Comparison of ENCODE assay signal across 11 mouse cellular contexts in genomic region chr5:74205509-74205908, GRCm38 (mm10). TPM values are rescaled to one million over a fixed set of nuclear protein-coding genes. Genes with fewer than 3 reads are reported as not detected.
DNase-seq lines count a peak whose midpoint lies in the region; ATAC-seq and TF ChIP-seq lines count a peak whose summit lies in the region.
"Had no signal": no experiment of that assay in that cellular context is flagged by ENCODE, and none has a peak within 500 bp of the region (broad histone marks: within the 10 kb centered on the region; RNA-seq: fewer than 3 reads in every experiment).

No protein-coding gene starts in this region.

- H3K27me3 ChIP-seq in limb, embryonic 14.5 days (ENCODE audit: control insufficient read depth, insufficient read depth, low read length): no peaks in the 10 kb centered on the region
- H3K27me3 ChIP-seq: Patski had no signal

- intact Hi-C loops in gastrocnemius, adult 2 months (cut with DNase I): no loop called here
- intact Hi-C loops in left cerebral cortex, adult 2 months (cut with DNase I): no loop called here

- no peak for ATAC-seq in limb, embryonic 14.5 days (ENCODE audit: low FRiP score, low read depth)
- no peak for ATAC-seq in inflammation-experienced regulatory T-cells, adult 6 months
- ATAC-seq: Patski had no signal

- peak overlapping the region; percentile 77 for H3K27ac ChIP-seq in gastrocnemius, adult 2 months
- H3K27ac ChIP-seq in left cerebral cortex, adult 2 months: peak overlapping the region; percentile 71
- 0 out of 2 replicates have a peak overlapping the region, but pooled peaks have one; percentile 44 for H3K27ac ChIP-seq in limb, embryonic 14.5 days (replicated peaks; ENCODE audit: low read depth, low read length)

- H3K9me3 ChIP-seq in limb, embryonic 14.5 days (ENCODE audit: control insufficient read depth, low read length): no peaks in the 10 kb centered on the region

- no peak for DNase-seq in gastrocnemius, adult 2 months
- no peak for DNase-seq in gastrocnemius, adult 8-10 months (ENCODE audit: low spot score in 2 of 2)
- no peak for DNase-seq in left cerebral cortex, adult 2 months (ENCODE audit: extremely low spot score in 1 of 2, low spot score in 2 of 2)
- no peak for DNase-seq in left cerebral cortex, adult 8-10 months (ENCODE audit: low spot score in 2 of 2)
- DNase-seq in brain, adult 2 months (ENCODE audit: low read depth, low spot score): peak; percentile 80
- DNase-seq in limb, embryonic 14.5 days (ENCODE audit: low spot score): no peak
- DNase-seq in layer of hippocampus, adult 9-10 months (ENCODE audit: low spot score): no peak
- DNase-seq: kidney, postnatal 25 days; spleen, adult 18-20 months had no signal

- H3K4me1 ChIP-seq in limb, embryonic 14.5 days (ENCODE audit: control insufficient read depth, insufficient read depth, low read length): peaks cover 31% of the 10 kb centered on the region

- TF ChIP-seq CTCF in gastrocnemius, adult 2 months (IDR thresholded peaks at IDR 0.05): no peak
- no peak for TF ChIP-seq CTCF in left cerebral cortex, adult 2 months (IDR thresholded peaks at IDR 0.05)

- H3K4me3 ChIP-seq in gastrocnemius, adult 2 months: no peak overlapping the region
- H3K4me3 ChIP-seq in left cerebral cortex, adult 2 months: no peak overlapping the region
- H3K4me3 ChIP-seq in limb, embryonic 14.5 days (replicated peaks; ENCODE audit: low read length): no peak overlapping the region

- whole genome bisulfite sequencing in limb, embryonic 14.5 days: 42% methylated on average over 8 of the region's 8 CpGs

- no peak overlapping the region for H3K4me2 ChIP-seq in limb, embryonic 14.5 days (replicated peaks; ENCODE audit: low read depth, low read length, severe bottlenecking)

- no peak for TF ChIP-seq POLR2A in limb, embryonic 14.5 days (IDR thresholded peaks at IDR 0.05; ENCODE audit: borderline replicate concordance, extremely low read depth, insufficient read depth, insufficient read length)

- H3K9ac ChIP-seq in limb, embryonic 14.5 days (ENCODE audit: low read depth, low read length, severe bottlenecking): no peak overlapping the region

- no peaks in the 10 kb centered on the region; the same call in 1 of the 2 replicates for H3K36me3 ChIP-seq in limb, embryonic 14.5 days (ENCODE audit: control insufficient read depth, insufficient read depth, low read length)

RNA-seq across cellular contexts. Expression of gene Rasl11b, which starts 10.4 kb away (rescaled TPM):
- 1 to 10 TPM; 2.0 to 5.4 TPM for total RNA-seq in gastrocnemius, adult 2 months (2021)
- total RNA-seq in gastrocnemius, adult 8-10 months (2022): 10 to 100 TPM in 1 of 4 experiments, 1 to 10 TPM in 3; 1.4 to 10.6 (median 2.7) TPM
- total RNA-seq in left cerebral cortex, adult 2 months (2021): 100 to 1,000 TPM in 1 of 2 experiments, 10 to 100 TPM in 1; 72.5 to 103 TPM
- total RNA-seq in left cerebral cortex, adult 8-10 months (2022): 100 to 1,000 TPM in 1 of 4 experiments, 10 to 100 TPM in 3; 69.2 to 106 (median 80.9) TPM
- polyA plus RNA-seq in limb, embryonic 14.5 days (2012; rRNA removed): 111 and 146 TPM in 2 replicates
- polyA plus RNA-seq in limb, embryonic 14.5 days (2014; fragmentation: Nextera tagmentation; extraction: Ambion mirVana): 102 and 116 TPM in 2 replicates
- polyA plus RNA-seq in inflammation-experienced regulatory T-cells, adult 6 months (2017; shearing (Covaris generic)): 1 to 10 TPM in 2 of 3 experiments, under 1 TPM in 1; 0.53 to 2.9 (median 1.2) TPM

Comparison
In these comparisons a context has a peak if more than half of its experiments do, and no peak if none do; other contexts are left out.
1. RNA of gene Rasl11b, which starts 10.4 kb away (total RNA-seq): 72.5 to 103 TPM in left cerebral cortex, adult 2 months and 69.2 to 106 TPM in left cerebral cortex, adult 8-10 months; 2.0 to 5.4 TPM in gastrocnemius, adult 2 months and 1.4 to 10.6 TPM in gastrocnemius, adult 8-10 months; every median in the first group is over 4 times any median in the second.
2. Peak in every context shown above with its lines, with median percentiles within 50 percentile points of each other: H3K27ac ChIP-seq.